Mouse (Mus musculus) thymus, adult 2 months (tissue): ENCODE results near the gene Gm136. TPM values are rescaled to one million over a fixed set of nuclear protein-coding genes. Genes with fewer than 3 reads are reported as not detected.
"Not testable (repeated sequence)": the region's sequence is repeated elsewhere in the genome, so short reads cannot be mapped to it uniquely, and the experiment has no call there.

Experiments
- DNase-seq: peaks from one replicate; pipeline ENCODE4 v3.0.0; 2021
- H3K27ac ChIP-seq: fragments of 200-500 bp; 2 replicates; pipeline ENCODE4 v1.5.1; 2012; ENCODE audit warnings: low read length, control low read depth; ENCODE audit not compliant: control insufficient read depth, insufficient read depth
- H3K27me3 ChIP-seq: fragments of 200-500 bp; 2 replicates; pipeline ENCODE4 v1.6.1; 2012; ENCODE audit warnings: mild to moderate bottlenecking, low read length, moderate library complexity, mixed read lengths; ENCODE audit not compliant: control insufficient read depth, insufficient read depth
- H3K36me3 ChIP-seq: fragments of 200-500 bp; 2 replicates; pipeline ENCODE4 v1.6.1; 2012; ENCODE audit warnings: mild to moderate bottlenecking, low read length, moderate library complexity; ENCODE audit not compliant: control insufficient read depth, insufficient read depth
- H3K4me1 ChIP-seq: fragments of 200-500 bp; replicated peaks from 2 replicates; pipeline ENCODE4 v1.6.1; 2012; ENCODE audit warnings: low read length; ENCODE audit not compliant: control insufficient read depth, insufficient read depth
- H3K4me3 ChIP-seq: fragments of 200-500 bp; 2 replicates; pipeline ENCODE4 v1.5.1; 2012; ENCODE audit warnings: mild to moderate bottlenecking, low read length, control low read depth, moderate library complexity; ENCODE audit not compliant: control insufficient read depth, insufficient read depth
- CTCF ChIP-seq: fragments of 200-500 bp; IDR thresholded peaks from 2 replicates; pipeline ENCODE4 v1.5.1; 2012; ENCODE audit warnings: mild to moderate bottlenecking, control low read depth, low read length, moderate library complexity, borderline replicate concordance; ENCODE audit not compliant: control insufficient read depth, poor library complexity, insufficient read depth; ENCODE audit errors: extremely low read depth
- POLR2A ChIP-seq: fragments of 200-500 bp; IDR thresholded peaks from 2 replicates; pipeline ENCODE4 v1.6.1; 2012; ENCODE audit warnings: mild to moderate bottlenecking, low read length, control low read depth, moderate library complexity; ENCODE audit not compliant: control insufficient read depth, poor library complexity, insufficient read depth; ENCODE audit errors: extremely low read depth
- WGBS: fragments of 180-500 bp; shearing (Covaris S2); methylation state at CpG from one replicate; pipeline ENCODE4 v1.1.7; 2018; 5-methylcytosine and 5-hydroxymethylcytosine counted together
- polyA plus RNA-seq: library from polyadenylated mRNA; depleted of rRNA; stranded (reverse); fragments of >200 nt; gene quantifications from 2 replicates; pipeline ENCODE4 v1.2.3, GENCODE M21; 2012

Gene Gm136
- polyA plus RNA-seq, 1 experiment, result not detected

- Histone ChIP-seq H3K27me3 (peaks cover 4% of the 10 kb centered on the region; the same call in 1 of the 2 replicates), H3K4me1 (peaks cover 3% of the 10 kb centered on the region; the same call in 1 of the 2 replicates), H3K36me3 (no peaks in the 10 kb centered on the region), H3K4me3 (no peak overlapping the region), H3K27ac (no peak overlapping the region)
- TF ChIP-seq CTCF (no peak), POLR2A (no peak)
- no peak for DNase-seq
- WGBS, result 93% methylated on average over 3 of the region's 3 CpGs
Observed at GRCm38 (mm10) chr4:34734461-34734860, 21.6 kb downstream of the Gm136 start.

DNA sequence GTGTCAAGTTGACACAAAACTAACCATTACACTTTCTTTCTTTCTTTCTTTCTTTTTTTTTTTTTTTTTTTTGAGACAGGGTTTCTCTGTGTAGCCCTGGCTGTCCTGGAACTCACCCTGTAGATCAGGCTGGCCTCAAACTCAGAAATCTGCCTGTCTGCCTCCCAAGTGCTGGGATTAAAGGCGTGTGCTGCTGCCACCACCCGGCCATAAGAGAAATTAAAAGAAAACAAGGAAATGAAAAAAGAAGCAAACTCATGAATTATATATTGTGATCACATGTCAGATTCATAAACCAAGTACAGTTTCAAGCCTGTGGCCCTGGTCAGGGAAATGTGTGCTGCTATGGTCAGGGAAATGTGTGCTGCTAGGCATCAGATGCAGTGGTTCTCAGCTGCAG lies 22.6 kb downstream of the Gm136 start:
- H3K36me3 ChIP-seq, DNase-seq, H3K4me3 ChIP-seq, H3K4me1 ChIP-seq, H3K27ac ChIP-seq, H3K27me3 ChIP-seq: not testable (repeated sequence)
- 22% methylated on average over 2 of the region's 2 CpGs for WGBS

DNA sequence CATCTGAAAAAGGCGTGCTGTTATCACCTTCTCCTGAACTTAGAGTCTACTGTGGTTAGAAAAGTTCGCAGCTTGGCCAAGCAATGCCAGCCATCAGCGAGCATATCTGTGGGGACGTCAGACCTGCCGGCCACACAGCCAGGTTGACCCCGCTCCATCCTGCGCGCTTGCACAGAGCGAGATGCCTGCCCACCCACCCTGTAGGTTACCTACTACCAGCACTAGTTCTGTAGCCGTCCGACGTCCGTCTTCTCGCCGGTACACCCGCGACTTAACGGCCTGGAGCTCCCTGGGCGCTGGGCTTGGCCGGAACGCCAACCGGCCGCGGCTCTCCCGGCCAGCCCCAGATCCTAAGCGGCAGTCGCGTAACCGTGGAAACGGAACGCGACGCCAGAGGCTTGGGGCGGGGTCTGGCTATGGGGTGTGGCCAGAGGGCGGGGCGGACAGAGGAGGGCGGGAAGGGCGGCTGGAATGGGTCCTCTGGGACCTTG lies 26.2 kb downstream of the Gm136 start, which contains the start of gene Cfap206:
Gene Cfap206, minus strand, starts transcription at position 356 of the 491 bp plus-strand sequence.
- peaks cover 3% of the 10 kb centered on the region; the same call in 1 of the 2 replicates for H3K4me1 ChIP-seq
- no peak within 1 kb of the TSS for H3K4me3 ChIP-seq
- 2% methylated on average over 38 of the region's 38 CpGs for WGBS
- no peaks in the 10 kb centered on the region for H3K36me3 ChIP-seq
- DNase-seq, result peak; percentile 24
- peaks cover 4% of the 10 kb centered on the region; the same call in 1 of the 2 replicates for H3K27me3 ChIP-seq
- TF ChIP-seq POLR2A, result no peak
- TF ChIP-seq CTCF, result no peak
- H3K27ac ChIP-seq, result no peak within 1 kb of the TSS

DNA sequence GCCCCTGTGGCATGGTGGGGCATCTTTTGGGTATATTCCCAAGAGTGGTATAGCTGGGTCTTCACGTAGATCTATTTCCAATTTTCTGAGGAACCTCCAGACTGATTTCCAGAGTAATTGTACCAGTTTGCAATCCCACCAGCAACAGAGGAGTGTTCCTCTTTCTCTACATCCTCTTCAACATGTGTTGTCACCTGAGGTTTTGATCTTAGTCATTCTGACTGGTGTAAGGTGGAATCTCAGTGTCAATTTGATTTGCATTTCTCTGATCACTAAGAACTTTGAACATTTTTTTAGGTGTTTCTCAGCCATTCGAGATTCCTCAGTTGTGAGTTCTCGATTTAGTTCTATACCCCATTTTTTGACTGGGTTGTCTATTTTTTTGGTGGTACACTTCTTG lies 30.4 kb downstream of the Gm136 start:
- H3K4me3 ChIP-seq, H3K27ac ChIP-seq, H3K27me3 ChIP-seq, H3K36me3 ChIP-seq, DNase-seq, H3K4me1 ChIP-seq: not testable (repeated sequence)
- WGBS, result 93% methylated on average over 3 of the region's 3 CpGs

GRCm38 (mm10) chr4:34724306-34724705 lies 31.8 kb downstream of the Gm136 start:
- TF ChIP-seq POLR2A (no peak), CTCF (no peak)
- Histone ChIP-seq H3K36me3 (no peaks in the 10 kb centered on the region), H3K27me3 (no peaks in the 10 kb centered on the region), H3K27ac (no peak overlapping the region), H3K4me1 (no peaks in the 10 kb centered on the region), H3K4me3 (no peak overlapping the region)
- DNase-seq, result no peak
- WGBS, result 83% methylated on average over 4 of the region's 4 CpGs

DNA sequence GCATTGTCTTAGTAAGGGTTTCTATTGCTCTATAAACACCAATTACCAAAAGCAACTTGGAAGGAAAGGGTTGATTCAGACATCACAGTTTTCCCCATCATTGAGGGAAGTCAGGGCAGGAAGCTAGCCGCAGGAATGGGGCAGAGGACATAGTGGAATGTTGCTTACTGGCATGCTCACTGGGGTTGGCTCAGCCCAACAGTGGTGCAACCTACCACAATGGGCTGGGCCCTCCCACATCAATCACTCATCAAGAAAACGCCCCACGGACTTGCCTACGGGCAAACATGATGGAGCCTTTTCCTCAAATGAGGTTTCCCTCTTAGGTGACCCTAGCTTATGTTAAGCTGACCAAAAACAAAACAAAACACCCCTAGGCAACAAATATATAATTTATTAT lies 32.9 kb downstream of the Gm136 start:
- no peak overlapping the region for H3K4me3 ChIP-seq
- no peak for DNase-seq
- no peaks in the 10 kb centered on the region for H3K36me3 ChIP-seq
- H3K27me3 ChIP-seq, result no peaks in the 10 kb centered on the region
- 78% methylated on average over 4 of the region's 4 CpGs for WGBS
- no peak overlapping the region for H3K27ac ChIP-seq
- TF ChIP-seq CTCF, result no peak
- TF ChIP-seq POLR2A, result no peak
- no peaks in the 10 kb centered on the region for H3K4me1 ChIP-seq

GRCm38 (mm10) chr4:34720127-34720895 lies 35.8 kb downstream of the Gm136 start:
- Histone ChIP-seq H3K36me3 (no peaks in the 10 kb centered on the region), H3K27ac (no peak overlapping the region), H3K4me3 (no peak overlapping the region), H3K4me1 (no peaks in the 10 kb centered on the region), H3K27me3 (no peaks in the 10 kb centered on the region)
- no peak for DNase-seq
- no peak for TF ChIP-seq POLR2A
- no peak for TF ChIP-seq CTCF
- 94% methylated on average over 7 of the region's 7 CpGs for WGBS
